Comparison of ENCODE assay signal across 10 mouse cellular contexts in genomic region chr11:7160146-7160545, GRCm38 (mm10). TPM values are rescaled to one million over a fixed set of nuclear protein-coding genes. Genes with fewer than 3 reads are reported as not detected.
DNase-seq lines count a peak whose midpoint lies in the region; ATAC-seq and TF ChIP-seq lines count a peak whose summit lies in the region.
"Had no signal": no experiment of that assay in that cellular context is flagged by ENCODE, and none has a peak within 500 bp of the region (broad histone marks: within the 10 kb centered on the region; RNA-seq: fewer than 3 reads in every experiment).

No protein-coding gene starts in this region.

- H3K27ac ChIP-seq in heart, embryonic 13.5 days (replicated peaks) = 0 out of 2 replicates have a peak overlapping the region, but pooled peaks have one; percentile 9
- H3K27ac ChIP-seq in lung, postnatal 0 days (ENCODE audit: low read length) = no peak overlapping the region
- H3K27ac ChIP-seq in intestine, embryonic 15.5 days = peak overlapping the region; percentile 69
- H3K27ac ChIP-seq in stomach, embryonic 15.5 days = peak overlapping the region; percentile 73
- no peak overlapping the region for H3K27ac ChIP-seq in forebrain, postnatal 0 days (ENCODE audit: low read depth, low read length)

- 52% methylated on average over 6 of the region's 6 CpGs for WGBS in heart, embryonic 13.5 days
- 37% methylated on average over 6 of the region's 6 CpGs for WGBS in lung, postnatal 0 days
- 52% methylated on average over 6 of the region's 6 CpGs for WGBS in lung, adult 2 months
- WGBS in intestine, embryonic 15.5 days = 61% methylated on average over 6 of the region's 6 CpGs
- 56% methylated on average over 6 of the region's 6 CpGs for whole genome bisulfite sequencing in stomach, embryonic 15.5 days
- WGBS in forebrain, postnatal 0 days = 79% methylated on average over 6 of the region's 6 CpGs

- no peak for TF ChIP-seq POLR2A in lung, adult 2 months (IDR thresholded peaks at IDR 0.05; ENCODE audit: borderline replicate concordance, extremely low read depth, low read depth, low read length)

- no peak overlapping the region for H3K4me2 ChIP-seq in heart, embryonic 13.5 days
- no peak overlapping the region for H3K4me2 ChIP-seq in lung, postnatal 0 days (replicated peaks; ENCODE audit: low read depth, low read length)
- H3K4me2 ChIP-seq in intestine, embryonic 15.5 days (replicated peaks) = no peak overlapping the region
- no peak overlapping the region for H3K4me2 ChIP-seq in stomach, embryonic 15.5 days
- H3K4me2 ChIP-seq in forebrain, postnatal 0 days (ENCODE audit: low read depth) = no peak overlapping the region

- no peak for DNase-seq in heart, adult 11 months
- no peak for DNase-seq in lung, postnatal 0 days (ENCODE audit: low spot score)
- no peak for DNase-seq in lung, adult 2 months
- DNase-seq in adrenal gland, adult (ENCODE audit: inconsistent age in 2 of 2, low spot score in 1 of 2) = no peak
- DNase-seq in forebrain, postnatal 0 days = no peak
- DNase-seq: right cerebral cortex, postnatal 14 days had no signal

- peaks cover 13% of the 10 kb centered on the region for H3K4me1 ChIP-seq in heart, embryonic 13.5 days
- 0 out of 2 replicates have a peak, but pooled peaks cover 7% of the 10 kb centered on the region for H3K4me1 ChIP-seq in lung, postnatal 0 days (ENCODE audit: insufficient read depth, low read depth, low read length)
- no peaks in the 10 kb centered on the region for H3K4me1 ChIP-seq in lung, adult 2 months (ENCODE audit: control insufficient read depth, insufficient read depth, low read length)
- peaks cover 10% of the 10 kb centered on the region for H3K4me1 ChIP-seq in intestine, embryonic 15.5 days (replicated peaks)
- H3K4me1 ChIP-seq in stomach, embryonic 15.5 days = peaks cover 10% of the 10 kb centered on the region
- no peaks in the 10 kb centered on the region for H3K4me1 ChIP-seq in forebrain, postnatal 0 days (ENCODE audit: insufficient read depth)

- ATAC-seq in heart, embryonic 13.5 days (ENCODE audit: extremely low read depth, insufficient number of reproducible peaks, low FRiP score, low TSS enrichment) = no peak
- 0 out of 2 replicates have a peak, but pooled peaks have one; percentile 24 for ATAC-seq in lung, postnatal 0 days
- ATAC-seq in intestine, embryonic 15.5 days = peak; percentile 26; the same call in 1 of the 2 replicates
- ATAC-seq in stomach, embryonic 15.5 days (ENCODE audit: insufficient read depth, low FRiP score, low read depth) = peak; percentile 7; the same call in 1 of the 2 replicates
- no peak for ATAC-seq in forebrain, postnatal 0 days

- H3K9me3 ChIP-seq in heart, embryonic 13.5 days = no peaks in the 10 kb centered on the region
- H3K9me3 ChIP-seq in lung, postnatal 0 days (ENCODE audit: low read length) = no peaks in the 10 kb centered on the region
- H3K9me3 ChIP-seq in intestine, embryonic 15.5 days = no peaks in the 10 kb centered on the region
- H3K9me3 ChIP-seq in stomach, embryonic 15.5 days = no peaks in the 10 kb centered on the region
- no peaks in the 10 kb centered on the region for H3K9me3 ChIP-seq in forebrain, postnatal 0 days (ENCODE audit: low read length)

- H3K36me3 ChIP-seq in heart, embryonic 13.5 days = no peaks in the 10 kb centered on the region
- no peaks in the 10 kb centered on the region for H3K36me3 ChIP-seq in lung, postnatal 0 days (ENCODE audit: insufficient read depth, low read length)
- no peaks in the 10 kb centered on the region for H3K36me3 ChIP-seq in intestine, embryonic 15.5 days
- no peaks in the 10 kb centered on the region for H3K36me3 ChIP-seq in stomach, embryonic 15.5 days
- peaks cover 13% of the 10 kb centered on the region; the same call in 1 of the 2 replicates for H3K36me3 ChIP-seq in forebrain, postnatal 0 days (ENCODE audit: insufficient read depth)

- no peak for TF ChIP-seq CTCF in lung, postnatal 0 days (IDR thresholded peaks at IDR 0.05)
- TF ChIP-seq CTCF in lung, adult 2 months (IDR thresholded peaks at IDR 0.05; ENCODE audit: insufficient read depth, low read length) = no peak
- no peak for TF ChIP-seq CTCF in forebrain, postnatal 0 days (IDR thresholded peaks at IDR 0.05; ENCODE audit: low read depth)

- no peak overlapping the region for H3K9ac ChIP-seq in heart, embryonic 13.5 days
- no peak overlapping the region for H3K9ac ChIP-seq in lung, postnatal 0 days (replicated peaks; ENCODE audit: low read depth)
- H3K9ac ChIP-seq in intestine, embryonic 15.5 days = no peak overlapping the region
- H3K9ac ChIP-seq in stomach, embryonic 15.5 days = no peak overlapping the region
- no peak overlapping the region for H3K9ac ChIP-seq in forebrain, postnatal 0 days

- no peak overlapping the region for H3K4me3 ChIP-seq in heart, embryonic 13.5 days
- no peak overlapping the region for H3K4me3 ChIP-seq in lung, postnatal 0 days (ENCODE audit: low read depth, low read length)
- no peak overlapping the region for H3K4me3 ChIP-seq in lung, adult 2 months (replicated peaks; ENCODE audit: extremely low read depth, low read depth, low read length)
- H3K4me3 ChIP-seq in intestine, embryonic 15.5 days (replicated peaks) = no peak overlapping the region
- H3K4me3 ChIP-seq in stomach, embryonic 15.5 days (replicated peaks) = no peak overlapping the region
- no peak overlapping the region for H3K4me3 ChIP-seq in forebrain, postnatal 0 days (ENCODE audit: low read depth, low read length)

- TF ChIP-seq EP300 in lung, postnatal 0 days (IDR thresholded peaks at IDR 0.05) = no peak

- no peaks in the 10 kb centered on the region for H3K27me3 ChIP-seq in heart, embryonic 13.5 days (replicated peaks)
- H3K27me3 ChIP-seq in lung, postnatal 0 days (replicated peaks; ENCODE audit: insufficient read depth, low read length) = no peaks in the 10 kb centered on the region
- no peaks in the 10 kb centered on the region for H3K27me3 ChIP-seq in intestine, embryonic 15.5 days (replicated peaks)
- no peaks in the 10 kb centered on the region for H3K27me3 ChIP-seq in stomach, embryonic 15.5 days (replicated peaks)
- no peaks in the 10 kb centered on the region for H3K27me3 ChIP-seq in forebrain, postnatal 0 days (ENCODE audit: insufficient read depth, low read length)

RNA-seq across cellular contexts. Expression of gene Gm11985, which starts 28.2 kb away (rescaled TPM):
- polyA plus RNA-seq in heart, embryonic 13.5 days (2015; fragmentation: Nextera tagmentation; extraction: Ambion mirVana) = not detected in 2 replicates
- polyA plus RNA-seq in lung, postnatal 0 days (2015; fragmentation: Nextera tagmentation; extraction: Ambion mirVana) = not detected in 2 replicates
- not detected in 2 replicates for polyA plus RNA-seq in lung, adult 2 months (2012; rRNA removed)
- not detected in 2 replicates for polyA plus RNA-seq in intestine, embryonic 15.5 days (2015; fragmentation: Nextera tagmentation; extraction: Ambion mirVana)
- not detected in 2 replicates for polyA plus RNA-seq in stomach, embryonic 15.5 days (2015; fragmentation: Nextera tagmentation; extraction: Ambion mirVana)
- not detected in 2 replicates for total RNA-seq in forebrain, postnatal 0 days (2014; rRNA removed)
- polyA plus RNA-seq in forebrain, postnatal 0 days (2015; fragmentation: Nextera tagmentation; extraction: Ambion mirVana) = not detected in 2 replicates
- total RNA-seq: gastrocnemius, postnatal 4 days had no signal

RNA-seq across cellular contexts. Expression of gene Igfbp1, which starts 37.4 kb away (rescaled TPM):
- 0.37 and 2.5 TPM in 2 replicates for polyA plus RNA-seq in heart, embryonic 13.5 days (2015; fragmentation: Nextera tagmentation; extraction: Ambion mirVana)
- 0.23 and 0.69 TPM in 2 replicates for polyA plus RNA-seq in lung, postnatal 0 days (2015; fragmentation: Nextera tagmentation; extraction: Ambion mirVana)
- 0.07 TPM in 1 of 2 replicates, not detected in the other for polyA plus RNA-seq in lung, adult 2 months (2012; rRNA removed)
- polyA plus RNA-seq in intestine, embryonic 15.5 days (2015; fragmentation: Nextera tagmentation; extraction: Ambion mirVana) = 3.2 and 9.4 TPM in 2 replicates
- polyA plus RNA-seq in stomach, embryonic 15.5 days (2015; fragmentation: Nextera tagmentation; extraction: Ambion mirVana) = 4.2 and 8.7 TPM in 2 replicates
- total RNA-seq in forebrain, postnatal 0 days (2014; rRNA removed) = not detected in 2 replicates
- polyA plus RNA-seq in forebrain, postnatal 0 days (2015; fragmentation: Nextera tagmentation; extraction: Ambion mirVana) = not detected in 2 replicates

RNA-seq across cellular contexts. Expression of gene Igfbp3, which starts 53.6 kb away (rescaled TPM):
- polyA plus RNA-seq in heart, embryonic 13.5 days (2015; fragmentation: Nextera tagmentation; extraction: Ambion mirVana) = 34.0 and 34.5 TPM in 2 replicates
- 23.7 and 45.9 TPM in 2 replicates for polyA plus RNA-seq in lung, postnatal 0 days (2015; fragmentation: Nextera tagmentation; extraction: Ambion mirVana)
- polyA plus RNA-seq in lung, adult 2 months (2012; rRNA removed) = 55.2 and 113 TPM in 2 replicates
- 41.4 and 46.0 TPM in 2 replicates for polyA plus RNA-seq in intestine, embryonic 15.5 days (2015; fragmentation: Nextera tagmentation; extraction: Ambion mirVana)
- polyA plus RNA-seq in stomach, embryonic 15.5 days (2015; fragmentation: Nextera tagmentation; extraction: Ambion mirVana) = 52.4 and 56.4 TPM in 2 replicates
- 56.6 and 61.9 TPM in 2 replicates for total RNA-seq in forebrain, postnatal 0 days (2014; rRNA removed)
- polyA plus RNA-seq in forebrain, postnatal 0 days (2015; fragmentation: Nextera tagmentation; extraction: Ambion mirVana) = 29.9 and 32.6 TPM in 2 replicates

Comparison
In these comparisons a context has a peak if more than half of its experiments do, and no peak if none do; other contexts are left out.
1. ATAC-seq: peak in lung, postnatal 0 days (single experiment), intestine, embryonic 15.5 days (single experiment) and stomach, embryonic 15.5 days (single experiment); none in heart, embryonic 13.5 days (single experiment) and forebrain, postnatal 0 days (single experiment).
2. H3K27ac ChIP-seq: peak in heart, embryonic 13.5 days (single experiment), intestine, embryonic 15.5 days (single experiment) and stomach, embryonic 15.5 days (single experiment); none in lung, postnatal 0 days (single experiment) and forebrain, postnatal 0 days (single experiment).